Mouse (Mus musculus) lung, postnatal 0 days (tissue): ENCODE measurements around the gene Lars2.
A peak's percentile ranks its signal among the peaks of the same experiment; 100 is the strongest.

Source experiments
- CTCF ChIP-seq: IDR thresholded peaks from 2 replicates; pipeline ENCODE4 v1.5.1; 2016; ENCODE audit warnings: antibody characterized with exemption, mild to moderate bottlenecking
- EP300 ChIP-seq: IDR thresholded peaks from 2 replicates; pipeline ENCODE4 v1.6.1; 2016; ENCODE audit warnings: antibody characterized with exemption, mild to moderate bottlenecking, control low read depth

GRCm38 (mm10) chr9:123497906-123498305 is 131.2 kb downstream of the Lars2 start:
- TF ChIP-seq CTCF (no peak), EP300 (peak; percentile 31; the same call in 1 of the 2 replicates)
